Mouse (Mus musculus) heart, adult 2 months (tissue): ENCODE data around the gene Crybg3.

ENCODE experiments used
- CTCF ChIP-seq: fragments of 200-600 bp; IDR thresholded peaks from 2 replicates; pipeline ENCODE4 v1.8.1; 2022; ENCODE audit warnings: antibody characterized with exemption, mild to moderate bottlenecking, moderate library complexity
- POLR2A ChIP-seq: fragments of 200-500 bp; IDR thresholded peaks from 2 replicates; pipeline ENCODE4 v1.6.1; 2011; ENCODE audit warnings: mild to moderate bottlenecking, low read depth, low read length, control low read depth; ENCODE audit not compliant: insufficient read depth

DNA sequence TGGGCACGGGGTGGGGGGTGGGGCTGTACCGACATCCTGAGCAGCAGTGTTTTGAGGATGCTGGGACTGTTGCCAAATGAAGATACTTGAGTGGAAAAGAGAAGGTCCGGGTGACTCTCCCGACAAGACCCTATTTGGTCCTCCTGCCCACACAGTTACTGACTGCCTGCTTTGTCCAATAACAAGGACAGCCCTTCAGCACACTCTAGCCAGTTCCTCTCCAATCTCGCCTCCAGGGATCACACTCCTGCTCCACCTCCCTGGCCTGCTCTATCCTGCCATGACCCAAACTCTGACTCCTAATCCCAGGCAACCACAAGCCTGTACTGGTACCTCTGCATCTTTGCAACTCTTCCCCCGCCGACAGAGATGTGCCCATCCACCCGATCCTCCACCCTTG lies 30.9 kb downstream of the Crybg3 start:
- TF ChIP-seq CTCF (no peak), POLR2A (no peak)
